Mouse (Mus musculus) right cerebral cortex, postnatal 4 days (tissue): Measurements from ENCODE around the gene Ccnd1.
"Not testable (repeated sequence)": the region's sequence is repeated elsewhere in the genome, so short reads cannot be mapped to it uniquely, and the experiment has no call there.

Experiments
- DNase-seq: peaks from one replicate; pipeline ENCODE4 v3.0.0-alpha.2; 2022

Gene Ccnd1

GRCm38 (mm10) chr7:144905514-144905913, 34.2 kb downstream of the Ccnd1 start:
- DNase-seq, result not testable (repeated sequence)

DNA sequence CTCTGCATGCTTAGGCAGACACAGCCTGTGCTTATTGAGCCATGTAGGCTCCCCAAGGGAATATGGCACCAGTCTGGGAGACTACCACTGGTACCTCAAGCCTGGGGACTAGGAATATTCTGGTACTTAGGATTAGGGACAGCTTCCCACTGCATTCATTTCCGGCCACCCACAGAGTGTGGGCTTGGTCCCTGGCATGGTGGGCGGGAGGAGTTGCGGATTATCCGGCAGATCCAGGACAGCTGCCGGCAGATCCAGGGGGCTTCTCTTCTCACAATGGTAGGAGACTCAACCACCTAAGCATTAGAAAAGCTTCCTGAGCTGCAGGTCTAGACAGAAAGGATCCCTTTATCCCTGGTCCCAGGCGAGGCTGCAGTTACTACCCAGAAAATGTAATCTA, 41.2 kb downstream of the Ccnd1 start:
- no peak for DNase-seq

GRCm38 (mm10) chr7:144896294-144897218, 43.2 kb downstream of the Ccnd1 start, which contains the start of gene Fgf15:
Fgf15 (plus strand) TSS chr7:144896531.
- peak; percentile 29 for DNase-seq

DNA sequence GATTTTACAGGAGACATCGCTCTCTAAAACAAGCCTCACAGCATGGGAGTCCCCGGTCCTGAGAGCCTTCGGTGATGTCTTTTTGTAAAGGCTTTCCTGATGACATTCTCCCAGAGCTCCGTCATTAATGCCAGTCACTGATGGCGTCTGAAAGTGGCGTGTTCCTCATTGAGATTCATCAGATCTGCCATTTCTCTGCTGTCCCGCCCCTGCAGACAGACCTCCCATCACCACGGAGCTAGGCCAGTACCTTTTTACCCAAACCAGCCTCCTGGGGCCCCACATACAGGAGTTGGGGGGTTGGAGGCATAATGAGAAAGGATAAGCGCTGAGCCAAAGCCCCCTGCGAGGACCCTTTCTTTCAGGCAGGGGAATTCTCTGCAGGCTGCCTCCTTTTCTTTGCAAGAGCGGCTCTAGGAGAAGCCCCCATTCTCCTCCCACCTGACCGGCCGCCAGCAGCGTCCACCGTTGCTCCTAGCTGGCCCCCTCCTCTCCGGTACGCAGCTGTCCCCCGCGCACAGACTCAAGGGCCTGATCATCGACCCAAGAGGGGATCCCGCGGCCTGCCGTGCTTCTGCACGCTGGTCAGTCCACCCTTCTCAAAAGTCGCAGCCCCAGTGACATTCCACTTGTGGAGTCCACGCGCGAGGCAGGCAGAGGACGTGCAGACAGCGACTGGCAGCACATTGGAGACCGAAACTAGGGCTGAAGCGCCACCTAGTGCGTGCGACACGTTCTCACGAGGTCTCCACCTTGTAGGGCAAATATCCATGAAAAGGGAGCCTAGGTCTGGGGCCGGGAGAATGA, 44.2 kb downstream of the Ccnd1 start:
- peak; percentile 79 for DNase-seq

DNA sequence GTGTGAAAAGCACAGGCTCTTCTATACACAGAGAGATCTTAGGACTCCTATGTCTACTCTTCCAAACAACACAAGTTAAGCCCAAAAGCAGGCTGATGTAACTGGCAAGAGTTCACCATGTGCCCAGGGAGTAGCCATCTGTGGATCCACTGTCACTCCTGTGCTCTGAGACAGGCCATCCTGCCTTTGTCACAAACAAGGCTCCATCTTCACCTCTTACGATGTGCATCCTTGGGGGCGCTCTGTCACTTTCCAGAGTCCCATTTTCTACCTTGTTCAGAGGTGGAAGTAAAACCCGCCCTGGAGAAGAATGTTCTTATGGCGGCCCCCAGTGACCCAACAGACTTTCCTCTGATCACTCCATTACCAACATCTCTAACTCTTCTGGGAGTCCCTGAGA, 45.0 kb downstream of the Ccnd1 start:
- no peak for DNase-seq

DNA sequence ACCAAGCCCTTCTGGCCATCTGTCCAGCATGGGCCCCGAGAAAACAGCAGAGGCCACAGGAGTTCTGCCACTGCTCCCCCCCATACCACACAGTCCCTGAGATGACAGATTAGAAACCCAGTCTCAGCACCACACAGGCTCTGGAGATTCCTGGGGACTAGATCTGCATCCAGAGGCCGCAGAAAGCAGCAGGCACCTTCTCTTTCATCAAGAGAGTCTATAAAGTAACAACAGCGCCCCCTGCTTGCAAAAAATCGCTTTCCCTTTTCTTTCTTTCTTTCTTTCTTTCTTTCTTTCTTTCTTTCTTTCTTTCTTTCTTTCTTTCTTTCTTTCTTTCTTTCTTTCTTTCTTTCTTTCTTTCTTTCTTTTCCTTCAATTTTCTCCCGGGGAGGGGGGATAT, 45.5 kb downstream of the Ccnd1 start:
- peak; percentile 68 for DNase-seq

DNA sequence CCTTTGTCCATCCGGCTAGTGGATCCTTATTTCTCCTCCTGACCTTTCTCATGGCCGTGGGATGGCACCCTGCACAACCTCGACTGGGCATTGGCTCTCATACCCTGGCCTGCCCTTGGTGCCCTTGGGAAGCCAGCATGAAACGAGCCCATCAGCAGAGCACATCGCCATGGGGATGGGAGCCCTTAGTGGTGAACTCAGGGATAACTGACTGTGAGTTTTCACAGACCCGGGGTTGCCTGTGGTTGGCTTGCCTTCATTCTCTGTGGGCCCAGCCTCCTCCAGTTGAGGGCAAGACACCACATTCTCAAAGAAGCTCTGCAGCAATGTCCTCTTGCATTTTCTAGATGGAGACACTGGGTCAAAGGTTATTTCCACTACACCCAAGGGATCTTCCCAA, 47.4 kb downstream of the Ccnd1 start:
- no peak for DNase-seq

- DNase-seq, result no peak
Measured at GRCm38 (mm10) chr7:144891863-144892262, 47.9 kb downstream of the Ccnd1 start.

DNA sequence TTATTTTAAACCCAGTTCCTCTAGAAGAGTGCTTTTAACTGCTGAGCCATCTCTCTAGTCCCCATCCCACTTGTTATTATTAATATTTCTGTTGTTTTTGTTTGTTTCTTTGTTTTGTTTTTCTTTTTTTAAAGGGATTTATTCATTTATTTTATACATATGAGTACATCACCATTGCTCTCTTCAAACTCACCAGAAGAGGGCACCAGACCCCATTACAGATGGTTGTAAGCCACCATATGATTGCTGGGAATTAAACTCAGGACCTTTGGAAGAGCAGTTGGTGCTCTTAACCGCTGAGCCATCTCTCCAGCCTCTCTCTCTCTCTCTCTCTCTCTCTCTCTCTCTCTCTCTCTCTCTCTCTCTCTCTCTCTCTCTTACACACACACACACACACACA, 49.1 kb downstream of the Ccnd1 start:
- DNase-seq, result not testable (repeated sequence)

DNA sequence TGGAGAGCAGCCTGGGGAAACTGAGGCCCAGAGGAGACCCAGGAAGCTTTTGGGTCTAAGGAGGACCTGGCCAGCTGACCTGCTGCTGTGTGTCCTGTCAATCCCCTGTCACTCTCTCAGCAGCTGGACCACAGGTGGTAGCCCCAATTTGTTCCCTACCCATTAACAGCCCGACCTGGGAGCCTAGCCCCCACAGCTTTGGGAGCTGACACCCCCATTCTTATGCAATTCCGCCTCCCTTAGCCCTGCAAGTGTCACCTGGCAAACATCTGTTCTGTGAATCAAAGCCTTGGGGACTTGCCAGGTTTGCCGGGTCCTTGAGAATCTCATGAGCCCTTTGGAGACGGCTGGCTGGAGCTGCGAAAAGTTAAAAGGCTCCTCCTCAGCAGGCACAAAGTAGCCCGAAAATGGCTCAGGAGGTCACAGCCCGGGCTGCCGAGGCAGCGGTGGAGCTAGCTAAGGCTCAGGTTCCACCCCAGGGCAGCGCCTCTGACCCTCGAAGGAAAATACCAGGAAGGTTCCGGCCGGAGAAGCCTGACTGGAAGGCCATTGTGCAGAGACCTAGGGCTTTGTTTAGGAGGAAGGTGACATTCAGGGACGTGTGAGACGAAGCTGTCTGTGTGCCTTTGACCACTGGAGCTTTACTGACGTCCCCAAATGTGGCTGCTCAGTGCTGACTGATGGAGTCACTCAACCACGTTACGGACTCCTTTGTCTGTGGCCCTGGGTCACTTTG, 51.0 kb downstream of the Ccnd1 start:
- no peak for DNase-seq

- DNase-seq, result no peak
Measured at GRCm38 (mm10) chr7:144887672-144888071, 52.1 kb downstream of the Ccnd1 start.

GRCm38 (mm10) chr7:144883106-144883505, 56.6 kb downstream of the Ccnd1 start:
- no peak for DNase-seq
